Mouse (Mus musculus) heart, adult 8-10 months (tissue): ENCODE measurements around the gene Csgalnact2. TPM values are rescaled to one million over a fixed set of nuclear protein-coding genes. Genes with fewer than 3 reads are reported as not detected.

ENCODE experiments used
- DNase-seq: peaks from one replicate; pipeline ENCODE4 v3.0.0; 2022; ENCODE audit warnings: low spot score
- microRNA-seq: library from miRNA; unstranded; fragments of <30 nt; microRNA quantifications from one replicate; pipeline ENCODE4 v1.2.0, GENCODE M21; 2022
- total RNA-seq, 4 experiments: library from RNA; stranded (reverse); gene quantifications; 2 replicates each; pipeline ENCODE4 v1.2.4; 2022

Csgalnact2 gene
- total RNA-seq, 4 experiments from 2014 or later, result 18.7 to 20.1 (median 19.6) TPM

DNA sequence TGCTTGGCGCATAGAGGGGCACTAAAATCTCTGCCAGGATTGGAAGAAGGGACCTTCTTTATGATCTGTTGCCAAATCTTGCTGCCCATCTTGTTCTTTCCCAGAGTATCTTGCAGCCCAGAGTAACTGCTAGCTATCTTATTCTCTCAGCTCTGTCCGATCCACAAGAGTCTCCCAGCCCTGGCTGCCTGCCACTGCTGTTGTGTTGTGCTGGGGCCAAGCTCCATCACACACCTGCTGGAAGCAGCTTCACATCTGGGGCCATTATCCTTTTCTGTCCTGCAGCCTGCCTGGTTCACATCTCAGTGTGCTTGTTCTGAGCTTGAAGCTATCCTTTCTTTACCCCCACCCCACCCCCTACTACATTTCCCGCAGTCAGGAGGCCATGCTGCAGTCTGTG, 62.7 kb downstream of the Csgalnact2 start:
- no peak for DNase-seq

DNA sequence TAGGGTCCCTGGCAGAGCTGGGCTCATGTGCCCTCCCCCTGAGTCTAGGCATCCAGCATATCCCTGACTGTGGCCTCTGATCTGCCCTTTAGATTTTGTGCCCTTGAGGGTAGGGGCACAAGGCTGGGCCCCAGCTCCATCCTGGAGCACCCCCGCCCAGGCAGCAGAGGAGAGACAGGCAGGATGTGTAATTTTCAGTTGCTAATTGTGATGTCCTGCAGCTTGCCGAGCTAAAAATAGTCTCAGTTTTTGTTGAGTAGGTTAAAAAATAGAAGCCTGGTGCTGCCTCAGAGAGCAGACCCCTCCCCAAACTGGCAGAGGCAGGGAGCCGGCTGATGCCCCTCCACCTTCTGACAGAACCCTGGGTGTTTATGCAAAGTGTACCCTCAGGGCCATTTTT, 64.8 kb downstream of the Csgalnact2 start:
- no peak for DNase-seq

DNA sequence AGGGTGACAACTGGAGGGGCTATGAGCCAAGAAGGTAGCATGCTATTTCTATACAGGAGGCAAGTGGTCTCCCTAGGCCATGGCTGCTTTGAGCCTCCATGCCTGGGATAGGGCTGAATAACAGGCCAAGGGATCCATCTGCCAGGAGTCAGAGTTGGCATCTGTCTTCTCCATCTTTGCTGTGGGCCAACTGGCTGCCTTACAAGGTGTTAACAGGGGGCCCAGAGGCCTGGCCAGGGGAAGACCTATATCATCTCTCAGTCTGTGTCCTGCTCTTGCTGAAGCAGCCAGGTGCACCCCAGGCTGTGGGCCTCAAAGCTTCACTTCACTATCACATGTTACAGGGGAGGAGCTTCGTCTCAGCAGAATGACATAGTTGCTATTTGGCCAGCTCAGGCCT, 66.8 kb downstream of the Csgalnact2 start:
- DNase-seq, result no peak

DNA sequence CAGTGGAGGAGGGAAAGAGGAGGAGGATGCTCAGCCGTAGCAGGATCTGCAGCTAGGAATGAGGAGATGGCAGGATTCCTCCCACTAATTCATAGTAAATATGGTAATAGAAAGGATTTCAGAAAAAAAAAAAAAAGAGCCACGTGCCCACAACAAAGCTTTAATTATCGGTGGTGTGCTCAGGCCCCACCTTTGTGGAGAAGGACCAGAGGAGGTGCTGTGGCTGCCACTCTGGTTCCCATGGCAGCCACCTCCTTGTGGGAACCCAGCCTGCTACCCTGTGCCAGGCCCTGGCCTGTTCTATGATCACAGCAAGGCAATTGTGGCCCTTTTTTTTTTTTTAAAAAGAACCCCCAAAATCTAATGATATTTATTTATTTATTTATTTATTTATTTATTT, 67.5 kb downstream of the Csgalnact2 start:
- no peak for DNase-seq

DNA sequence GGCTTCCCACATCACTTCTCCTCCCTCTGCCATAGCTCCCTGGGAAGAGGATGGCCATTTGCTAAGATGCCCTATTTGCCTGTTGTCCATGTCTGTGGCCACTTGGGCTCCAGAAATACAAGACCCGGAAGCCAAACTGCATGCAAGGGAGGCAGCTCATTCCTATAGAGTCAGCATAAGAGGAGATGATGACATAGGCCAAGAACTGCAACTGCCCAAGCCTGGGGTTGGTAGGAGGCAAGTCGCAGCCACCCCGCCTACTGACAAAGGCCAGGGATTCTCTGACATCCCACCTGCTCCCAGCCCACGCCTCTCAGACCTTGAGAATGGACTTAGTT, 68.0 kb downstream of the Csgalnact2 start:
- no peak for DNase-seq

DNA sequence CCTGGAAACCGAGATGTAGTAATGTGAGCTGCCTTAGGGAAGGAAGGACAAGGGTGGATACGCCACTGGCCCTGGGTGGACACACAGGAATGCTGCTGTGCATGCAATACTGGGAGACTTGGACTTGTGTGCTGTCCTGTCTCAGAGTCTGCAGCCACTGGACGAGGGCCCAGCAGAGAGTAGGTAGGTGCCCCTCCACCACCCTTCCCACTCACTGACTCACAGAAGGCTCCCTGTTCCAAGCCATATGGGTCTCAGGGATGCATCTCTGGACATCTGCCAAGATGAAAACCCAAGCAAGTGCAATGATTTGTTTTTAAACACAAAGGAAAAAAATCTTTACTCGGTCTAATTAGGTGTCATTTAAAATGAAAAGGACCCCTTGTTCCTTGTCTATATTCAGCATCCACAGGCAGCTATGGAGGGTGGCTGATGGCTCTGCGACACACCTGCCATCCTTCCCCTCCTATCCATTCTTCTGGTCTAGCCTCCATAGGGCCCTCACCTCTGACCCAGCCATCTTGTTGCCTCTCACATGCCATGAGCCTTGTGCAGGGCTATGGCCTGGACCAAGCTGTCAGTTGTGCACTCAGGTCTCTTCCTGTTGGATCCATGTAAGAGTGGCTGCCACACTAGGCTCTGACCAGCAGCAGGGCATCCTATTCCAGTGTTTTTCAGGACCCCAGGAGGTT, 68.5 kb downstream of the Csgalnact2 start:
- no peak for DNase-seq

DNA sequence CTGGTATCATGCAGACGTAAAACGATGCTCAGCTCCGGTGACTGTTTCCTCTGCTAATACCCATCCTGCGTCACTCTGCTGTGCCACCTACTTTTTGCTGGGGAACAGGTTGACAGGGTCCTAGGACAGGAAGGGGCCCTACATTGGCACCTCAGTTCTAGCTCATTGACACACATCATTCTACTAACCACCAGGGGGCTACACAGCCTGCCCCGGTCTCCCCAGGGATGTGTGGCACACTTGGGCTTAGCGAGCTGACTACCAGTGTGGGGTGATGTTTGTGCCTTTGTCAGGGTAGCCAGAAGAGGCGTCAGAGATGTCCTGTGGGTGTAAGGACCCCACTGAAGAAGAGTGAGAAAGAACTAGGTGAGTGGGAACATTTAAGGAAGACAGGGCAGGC, 71.2 kb downstream of the Csgalnact2 start:
- no peak for DNase-seq

DNA sequence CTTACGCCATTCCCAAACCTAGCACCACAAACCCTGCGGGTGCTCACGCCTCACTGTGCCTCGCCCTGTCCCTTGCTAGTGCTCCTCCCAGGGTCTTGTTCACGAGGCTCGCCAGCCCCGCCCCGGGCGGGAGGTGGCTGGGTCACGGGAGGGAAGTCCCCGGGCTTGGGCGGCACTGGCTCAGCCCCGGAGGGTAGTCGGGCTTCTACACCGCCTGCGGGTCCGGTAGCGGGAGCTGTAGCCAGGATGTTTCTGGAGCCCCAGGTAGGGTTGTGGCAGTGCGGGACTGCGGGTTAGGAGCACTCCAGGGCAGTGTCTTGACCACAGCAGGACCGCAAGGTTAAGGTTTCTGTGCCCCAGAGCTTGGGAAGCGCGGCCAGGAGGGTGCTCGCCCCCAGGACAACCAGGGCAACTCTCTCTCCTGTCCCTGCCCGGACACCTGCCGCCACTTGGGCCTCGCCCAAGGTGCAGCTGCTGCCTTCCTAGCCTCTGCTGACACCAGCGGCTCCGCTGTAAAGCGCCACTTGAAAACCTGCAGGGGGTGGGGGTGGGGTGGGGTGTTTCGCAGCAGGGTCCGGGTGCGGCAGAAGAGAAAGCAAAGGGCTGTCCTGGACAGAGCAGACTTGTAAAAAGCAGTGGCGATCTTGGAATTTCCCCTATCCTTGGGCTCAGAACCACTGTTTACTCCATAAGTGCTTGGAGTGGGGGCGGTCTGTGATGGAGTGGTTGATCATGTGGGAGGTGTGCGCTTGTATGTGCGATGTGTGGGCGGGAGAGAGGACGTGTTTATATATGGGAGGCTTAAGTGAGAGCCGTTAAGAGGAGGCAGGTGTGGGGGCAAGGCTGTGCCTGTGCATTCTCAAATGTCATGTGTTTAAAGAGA, 72.5 kb downstream of the Csgalnact2 start:
- DNase-seq, result no peak

DNA sequence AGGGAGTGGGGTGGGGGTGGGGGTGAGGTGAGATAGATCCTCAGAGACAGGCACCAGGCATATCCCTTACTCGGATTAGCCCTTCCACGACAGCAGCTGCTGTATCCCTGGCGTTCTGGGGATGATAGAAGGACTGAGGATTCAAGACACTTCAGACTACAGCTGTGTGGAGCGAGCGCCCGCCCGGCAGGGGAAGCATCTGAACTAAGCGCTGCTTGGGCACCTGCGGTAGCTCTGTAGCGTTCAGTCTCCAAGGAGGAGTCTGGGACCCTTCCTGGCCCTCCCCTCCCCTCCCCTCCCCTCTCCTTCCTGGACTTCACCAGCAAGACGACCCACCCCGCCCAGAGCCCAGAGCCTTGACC, 73.1 kb downstream of the Csgalnact2 start:
- no peak for DNase-seq

DNA sequence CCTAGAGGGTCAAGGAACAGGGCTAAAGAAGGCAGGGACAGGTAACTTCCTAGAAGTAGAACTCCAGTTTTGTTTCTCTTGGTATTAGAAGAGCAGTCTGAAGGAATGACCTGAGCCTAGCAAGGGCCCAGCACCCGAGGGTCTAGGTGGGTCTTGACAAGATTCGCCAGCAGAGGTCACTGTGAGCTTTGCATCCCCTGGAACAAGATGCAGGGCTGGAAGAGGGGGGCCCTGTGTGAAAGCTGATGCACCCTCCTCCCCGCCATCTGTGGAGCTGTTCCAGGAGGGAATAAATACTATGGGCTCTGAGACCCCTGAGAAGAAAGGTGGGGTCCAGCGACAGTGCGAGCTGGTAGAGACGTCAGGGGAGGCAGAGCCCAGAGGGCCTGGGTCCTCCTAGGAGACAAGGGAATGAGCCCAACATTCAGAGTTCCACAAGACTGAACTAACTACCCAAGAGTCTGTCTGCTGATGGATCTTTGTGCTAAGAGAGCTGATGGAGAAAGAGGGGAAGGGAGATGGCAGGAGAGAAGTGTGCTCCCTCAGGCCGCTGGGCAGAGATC, 73.9 kb downstream of the Csgalnact2 start:
- DNase-seq, result peak; percentile 36

DNA sequence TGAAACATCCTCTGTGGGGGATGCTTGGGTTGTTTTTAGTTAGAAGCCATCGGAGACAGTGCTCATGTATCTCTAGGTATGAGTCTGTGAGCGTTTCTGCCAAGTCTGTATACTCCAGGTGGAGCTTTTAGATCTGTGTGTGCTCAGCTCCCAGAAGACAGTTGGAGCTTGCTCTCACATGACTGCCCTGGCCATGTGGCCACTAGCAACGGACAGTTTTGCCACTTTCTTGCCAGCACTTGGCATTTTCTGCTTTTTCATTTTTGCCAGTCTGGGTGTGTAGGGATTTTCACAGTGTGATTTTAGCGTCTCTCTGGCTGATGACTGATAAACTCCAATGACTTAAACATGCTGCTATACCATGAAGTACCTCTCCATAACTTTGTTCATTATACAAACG, 75.7 kb downstream of the Csgalnact2 start:
- no peak for DNase-seq

DNA sequence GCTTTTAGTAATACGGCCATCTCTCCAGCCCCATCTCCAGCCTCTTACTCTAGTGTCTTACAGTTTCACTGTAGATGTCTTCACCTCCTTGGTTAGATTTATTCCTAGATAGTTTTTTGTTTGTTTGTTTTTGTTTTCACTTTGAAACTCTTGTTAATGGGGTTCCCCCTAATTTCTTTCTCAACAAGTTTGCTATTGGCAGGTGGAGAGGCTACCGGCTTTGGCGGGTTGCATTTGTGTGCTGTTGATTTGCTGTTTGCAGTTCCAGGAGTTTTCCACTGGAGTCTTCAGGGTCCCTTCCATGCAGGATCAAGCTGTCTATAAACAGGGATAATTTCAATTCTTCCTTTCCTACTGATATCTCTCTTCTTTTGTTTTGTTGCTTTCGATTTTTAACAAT, 77.7 kb downstream of the Csgalnact2 start:
- no peak for DNase-seq

Small RNA genes lying within 50 kb of the gene (microRNA-seq; reads per million reads assigned to microRNA genes)
- gene Mir7044, result not detected

Other genes with a start within 250 kb of the Csgalnact2 start
- gene Hnrnpf, start 238.8 kb downstream of the Csgalnact2 start, total RNA-seq, result 100 to 1,000 TPM; 170 to 189 (median 180) TPM
- gene Fxyd4, start 201.4 kb downstream of the Csgalnact2 start, total RNA-seq, result not detected
- under 1 TPM; 0.35 to 0.69 (median 0.42) TPM for gene Rasgef1a, start 127.7 kb downstream of the Csgalnact2 start, total RNA-seq
- 1 to 10 TPM; 1.8 to 5.5 (median 4.3) TPM for gene Ret, start 58.6 kb upstream of the Csgalnact2 start, total RNA-seq